ENCODE assay signal across 19 mouse cellular contexts in the genomic region with DNA sequence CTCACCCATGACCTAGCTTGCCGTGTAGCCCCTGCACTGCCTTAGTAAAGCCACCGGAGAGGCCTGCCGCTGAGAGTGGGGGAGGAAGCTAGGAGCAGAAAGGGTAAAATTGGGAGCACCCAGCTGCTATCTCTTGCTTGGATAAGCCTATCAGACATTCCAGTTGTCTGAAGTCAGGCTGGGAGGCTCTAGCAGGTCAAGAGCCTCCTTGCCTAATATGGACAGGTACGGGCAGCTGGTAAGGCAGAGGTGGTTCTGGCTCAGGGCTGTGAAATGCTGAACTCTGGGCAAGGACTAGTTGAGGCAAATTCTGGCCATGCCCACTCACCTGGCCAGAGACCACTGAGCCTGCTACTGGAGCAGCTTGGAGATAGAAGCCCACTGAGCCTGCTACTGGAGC. TPM values are rescaled to one million over a fixed set of nuclear protein-coding genes. Genes with fewer than 3 reads are reported as not detected.
DNase-seq lines count a peak whose midpoint lies in the region; ATAC-seq and TF ChIP-seq lines count a peak whose summit lies in the region.
"Had no signal": no experiment of that assay in that cellular context is flagged by ENCODE, and none has a peak within 500 bp of the region (broad histone marks: within the 10 kb centered on the region; RNA-seq: fewer than 3 reads in every experiment).

No protein-coding gene starts in this region.

- no peak overlapping the region; the same call in 1 of the 2 replicates for H3K9ac ChIP-seq in lung, embryonic 15.5 days
- no peak overlapping the region for H3K9ac ChIP-seq in intestine, embryonic 14.5 days (ENCODE audit: low read length)
- no peak overlapping the region for H3K9ac ChIP-seq in stomach, embryonic 15.5 days
- no peak overlapping the region for H3K9ac ChIP-seq in forebrain, embryonic 12.5 days
- H3K9ac ChIP-seq: embryonic facial prominence, embryonic 12.5 days; forebrain, embryonic 13.5 days; hindbrain, embryonic 15.5 days; limb, embryonic 12.5 days; liver, postnatal 0 days; midbrain, embryonic 13.5 days had no signal

- no peak for DNase-seq in cerebellum, adult 2 months
- no peak for DNase-seq in cerebellum, postnatal 14 days
- DNase-seq in lung, postnatal 10 days = no peak
- DNase-seq in intestine, embryonic 14.5 days (ENCODE audit: low spot score) = no peak
- no peak for DNase-seq in gastrocnemius, postnatal 14 days
- DNase-seq: cerebellum, adult 9-11 months; gastrocnemius, postnatal 36 days; liver, postnatal 0 days; retina, postnatal 1 day; thymus, adult 2 months had no signal

- intact Hi-C loops in gastrocnemius, postnatal 14 days (cut with DNase I; ENCODE audit: low total_unique reads) = no loop called here

- H3K9me3 ChIP-seq in lung, embryonic 15.5 days = no peaks in the 10 kb centered on the region
- H3K9me3 ChIP-seq in intestine, embryonic 14.5 days (ENCODE audit: control insufficient read depth, low read length) = no peaks in the 10 kb centered on the region
- H3K9me3 ChIP-seq in stomach, embryonic 15.5 days = no peaks in the 10 kb centered on the region
- H3K9me3 ChIP-seq in forebrain, embryonic 12.5 days = no peaks in the 10 kb centered on the region
- H3K9me3 ChIP-seq: embryonic facial prominence, embryonic 12.5 days; forebrain, embryonic 13.5 days; hindbrain, embryonic 15.5 days; limb, embryonic 12.5 days; midbrain, embryonic 13.5 days had no signal

- peaks cover 56% of the 10 kb centered on the region for H3K4me1 ChIP-seq in cerebellum, adult 2 months (ENCODE audit: control insufficient read depth, insufficient read depth, low read length)
- H3K4me1 ChIP-seq in lung, embryonic 15.5 days = peaks cover 70% of the 10 kb centered on the region
- H3K4me1 ChIP-seq in intestine, embryonic 14.5 days (replicated peaks; ENCODE audit: control insufficient read depth, insufficient read depth, low read length) = peaks cover 13% of the 10 kb centered on the region
- H3K4me1 ChIP-seq in stomach, embryonic 15.5 days = peaks cover 41% of the 10 kb centered on the region
- peaks cover 23% of the 10 kb centered on the region for H3K4me1 ChIP-seq in forebrain, embryonic 12.5 days

- no peak overlapping the region for H3K4me2 ChIP-seq in lung, embryonic 15.5 days
- H3K4me2 ChIP-seq in intestine, embryonic 14.5 days (ENCODE audit: low read length) = no peak overlapping the region
- H3K4me2 ChIP-seq in stomach, embryonic 15.5 days = no peak overlapping the region
- H3K4me2 ChIP-seq in forebrain, embryonic 12.5 days = no peak overlapping the region
- H3K4me2 ChIP-seq: embryonic facial prominence, embryonic 12.5 days; forebrain, embryonic 13.5 days; hindbrain, embryonic 15.5 days; limb, embryonic 12.5 days; midbrain, embryonic 13.5 days had no signal

- no peak overlapping the region for H3K4me3 ChIP-seq in cerebellum, adult 2 months (replicated peaks; ENCODE audit: insufficient read depth, low read depth, low read length)
- no peak overlapping the region for H3K4me3 ChIP-seq in lung, embryonic 15.5 days
- no peak overlapping the region for H3K4me3 ChIP-seq in intestine, embryonic 14.5 days (ENCODE audit: low read depth, low read length)
- H3K4me3 ChIP-seq in stomach, embryonic 15.5 days (replicated peaks) = no peak overlapping the region
- H3K4me3 ChIP-seq in forebrain, embryonic 12.5 days (replicated peaks) = no peak overlapping the region
- H3K4me3 ChIP-seq: embryonic facial prominence, embryonic 12.5 days; forebrain, embryonic 13.5 days; hindbrain, embryonic 15.5 days; limb, embryonic 12.5 days; midbrain, embryonic 13.5 days had no signal

- 86% methylated on average over 4 of the region's 4 CpGs for WGBS in cerebellum, adult 2 months
- 39% methylated on average over 4 of the region's 4 CpGs for whole genome bisulfite sequencing in lung, embryonic 15.5 days
- WGBS in intestine, embryonic 14.5 days = 68% methylated on average over 4 of the region's 4 CpGs
- 58% methylated on average over 4 of the region's 4 CpGs for WGBS in stomach, embryonic 15.5 days
- 95% methylated on average over 4 of the region's 4 CpGs for WGBS in forebrain, embryonic 12.5 days

- no peak for TF ChIP-seq POLR2A in cerebellum, adult 2 months (IDR thresholded peaks at IDR 0.05; ENCODE audit: borderline replicate concordance, insufficient read depth, low read length)

- no peaks in the 10 kb centered on the region for H3K36me3 ChIP-seq in lung, embryonic 15.5 days
- 0 out of 2 replicates have a peak, but pooled peaks cover under 1% of the 10 kb centered on the region for H3K36me3 ChIP-seq in intestine, embryonic 14.5 days (ENCODE audit: control insufficient read depth, insufficient read depth, low read length)
- H3K36me3 ChIP-seq in stomach, embryonic 15.5 days = no peaks in the 10 kb centered on the region
- no peaks in the 10 kb centered on the region for H3K36me3 ChIP-seq in forebrain, embryonic 12.5 days (replicated peaks)
- H3K36me3 ChIP-seq: embryonic facial prominence, embryonic 12.5 days; hindbrain, embryonic 15.5 days; limb, embryonic 12.5 days; midbrain, embryonic 13.5 days had no signal

- no peak for TF ChIP-seq CTCF in cerebellum, adult 2 months (IDR thresholded peaks at IDR 0.05; ENCODE audit: borderline replicate concordance, insufficient read depth, low read depth, low read length)

- H3K27ac ChIP-seq in cerebellum, adult 2 months (ENCODE audit: insufficient read depth, low read length) = peak overlapping the region; percentile 11; the same call in 1 of the 2 replicates
- peak overlapping the region; percentile 50 for H3K27ac ChIP-seq in lung, embryonic 15.5 days
- H3K27ac ChIP-seq in intestine, embryonic 14.5 days (ENCODE audit: low read depth) = peak overlapping the region; percentile 49
- H3K27ac ChIP-seq in stomach, embryonic 15.5 days = peak overlapping the region; percentile 67
- no peak overlapping the region for H3K27ac ChIP-seq in forebrain, embryonic 12.5 days
- H3K27ac ChIP-seq: embryonic facial prominence, embryonic 12.5 days; forebrain, embryonic 13.5 days; hindbrain, embryonic 15.5 days; kidney, postnatal 0 days; limb, embryonic 12.5 days; midbrain, embryonic 13.5 days had no signal

- 0 out of 2 replicates have a peak, but pooled peaks have one; percentile 41 for ATAC-seq in lung, embryonic 15.5 days (ENCODE audit: borderline replicate concordance, extremely low read depth, low FRiP score, low TSS enrichment)
- no peak for ATAC-seq in intestine, embryonic 14.5 days (replicated peaks; ENCODE audit: low FRiP score, low TSS enrichment, low read depth)
- ATAC-seq in stomach, embryonic 15.5 days (ENCODE audit: insufficient read depth, low FRiP score, low read depth) = 0 out of 2 replicates have a peak, but pooled peaks have one; percentile 15
- ATAC-seq in forebrain, embryonic 12.5 days (ENCODE audit: low FRiP score) = no peak
- ATAC-seq: forebrain, embryonic 13.5 days; liver, postnatal 0 days; midbrain, embryonic 13.5 days had no signal

- H3K27me3 ChIP-seq in cerebellum, adult 2 months (ENCODE audit: control insufficient read depth, insufficient read depth, low read length) = no peaks in the 10 kb centered on the region
- no peaks in the 10 kb centered on the region for H3K27me3 ChIP-seq in lung, embryonic 15.5 days
- no peaks in the 10 kb centered on the region for H3K27me3 ChIP-seq in intestine, embryonic 14.5 days (replicated peaks; ENCODE audit: control insufficient read depth, insufficient read depth, low read length)
- no peaks in the 10 kb centered on the region for H3K27me3 ChIP-seq in stomach, embryonic 15.5 days (replicated peaks)
- no peaks in the 10 kb centered on the region for H3K27me3 ChIP-seq in forebrain, embryonic 12.5 days
- H3K27me3 ChIP-seq: embryonic facial prominence, embryonic 12.5 days; forebrain, embryonic 13.5 days; hindbrain, embryonic 15.5 days; limb, embryonic 12.5 days; midbrain, embryonic 13.5 days had no signal

RNA-seq across cellular contexts. Expression of a gene that starts 51.2 kb away (rescaled TPM):
- 173 and 203 TPM in 2 replicates for polyA plus RNA-seq in cerebellum, adult 2 months (2012; rRNA removed)
- polyA plus RNA-seq in lung, embryonic 15.5 days (2015; fragmentation: Nextera tagmentation; extraction: Ambion mirVana) = 20.7 and 22.8 TPM in 2 replicates
- polyA plus RNA-seq in intestine, embryonic 14.5 days (2014; fragmentation: Nextera tagmentation; extraction: Ambion mirVana) = 16.6 and 18.2 TPM in 2 replicates
- 12.5 and 12.7 TPM in 2 replicates for polyA plus RNA-seq in stomach, embryonic 15.5 days (2015; fragmentation: Nextera tagmentation; extraction: Ambion mirVana)
- polyA plus RNA-seq in forebrain, embryonic 12.5 days (2016; fragmentation: Nextera tagmentation; extraction: Ambion mirVana) = 2.3 and 3.4 TPM in 2 replicates
- total RNA-seq in gastrocnemius, postnatal 14 days (2021) = 100 to 1,000 TPM in 1 of 2 experiments, 10 to 100 TPM in 1; 86.4 to 106 TPM

Comparison
In these comparisons a context has a peak if more than half of its experiments do, and no peak if none do; other contexts are left out.
1. ATAC-seq: peak in lung, embryonic 15.5 days (single experiment) and stomach, embryonic 15.5 days (single experiment); none in intestine, embryonic 14.5 days (single experiment) and forebrain, embryonic 12.5 days (single experiment).